Mouse (Mus musculus): Measurements from ENCODE around the gene Dst. TPM values are rescaled to one million over a fixed set of nuclear protein-coding genes. Genes with fewer than 3 reads are reported as not detected.
A peak's percentile ranks its signal among the peaks of the same experiment; 100 is the strongest.

Gene Dst
- polyA plus RNA-seq (2015; fragmentation: Nextera tagmentation; extraction: Ambion mirVana), result 23.7 and 24.4 TPM in 2 replicates

- Histone ChIP-seq H3K9ac (peak within 1 kb of the TSS; percentile 60), H3K4me2 (peak within 1 kb of the TSS; percentile 95), H3K4me1 (peaks cover 17% of the 10 kb centered on the region), H3K36me3 (no peaks in the 10 kb centered on the region), H3K4me3 (peak within 1 kb of the TSS; percentile 65), H3K27me3 (peaks cover 38% of the 10 kb centered on the region), H3K9me3 (no peaks in the 10 kb centered on the region), H3K27ac (no peak within 1 kb of the TSS)
- whole genome bisulfite sequencing, result 3% methylated on average over 43 of the region's 44 CpGs
- ATAC-seq (ENCODE audit: insufficient number of reproducible peaks, low FRiP score, low TSS enrichment, low read depth), result no peak; the same call in 1 of the 2 replicates
Observed at GRCm38 (mm10) chr1:33908191-33908962, at the start of gene Dst. TSS of gene Dst (plus strand) at chr1:33908225.

DNA sequence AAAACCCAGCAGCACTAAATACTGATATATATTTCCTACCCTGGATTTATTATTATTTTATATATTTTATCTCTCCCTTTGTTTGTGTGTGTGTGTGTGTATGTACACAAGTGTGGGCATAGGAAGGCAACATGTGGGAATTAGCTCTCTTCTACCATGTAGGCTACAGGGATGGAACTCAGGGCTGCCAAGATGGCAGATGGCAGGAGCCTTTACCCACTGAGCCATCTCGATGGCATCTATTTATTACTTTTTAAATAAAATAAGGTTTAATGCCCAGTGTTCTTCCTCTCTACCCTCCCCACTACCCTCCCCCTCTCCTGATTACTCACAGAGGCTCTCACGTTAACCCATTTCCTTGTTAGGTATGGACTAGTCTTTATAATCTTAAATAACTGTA is 39.0 kb upstream of the Dst start:
- 81% methylated on average over 2 of the region's 2 CpGs for WGBS
- H3K27ac ChIP-seq, result no peak overlapping the region
- H3K4me3 ChIP-seq, result no peak overlapping the region
- H3K9ac ChIP-seq, result no peak overlapping the region
- no peaks in the 10 kb centered on the region for H3K9me3 ChIP-seq
- no peak for ATAC-seq (ENCODE audit: insufficient number of reproducible peaks, low FRiP score, low TSS enrichment, low read depth)
- H3K4me2 ChIP-seq, result no peak overlapping the region
- no peaks in the 10 kb centered on the region for H3K27me3 ChIP-seq
- H3K4me1 ChIP-seq, result no peaks in the 10 kb centered on the region
- H3K36me3 ChIP-seq, result no peaks in the 10 kb centered on the region

DNA sequence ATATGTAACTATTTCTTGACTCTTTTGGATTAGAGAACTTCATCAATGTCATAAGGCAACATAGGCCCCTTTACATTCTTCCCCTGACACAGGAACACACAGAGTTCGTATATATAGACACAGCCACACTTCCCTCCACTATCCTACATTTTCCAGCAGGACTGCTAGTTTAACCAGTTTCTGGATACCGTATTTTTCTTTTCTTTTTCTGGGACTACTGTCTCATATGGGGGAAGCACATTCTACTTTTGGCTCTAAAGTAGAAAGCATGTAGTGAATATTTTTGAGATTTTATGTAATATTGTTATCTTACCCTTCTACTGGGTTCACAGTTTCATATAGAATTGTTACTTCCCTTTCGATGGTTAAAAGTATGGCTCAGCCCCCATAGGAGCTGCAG is 38.6 kb upstream of the Dst start:
- H3K4me3 ChIP-seq, result no peak overlapping the region
- no peaks in the 10 kb centered on the region for H3K27me3 ChIP-seq
- H3K4me1 ChIP-seq, result no peaks in the 10 kb centered on the region
- no peak overlapping the region for H3K9ac ChIP-seq
- no peak for ATAC-seq (ENCODE audit: insufficient number of reproducible peaks, low FRiP score, low TSS enrichment, low read depth)
- H3K4me2 ChIP-seq, result no peak overlapping the region
- WGBS, result 90% methylated on average over 3 of the region's 3 CpGs
- H3K27ac ChIP-seq, result no peak overlapping the region
- no peaks in the 10 kb centered on the region for H3K9me3 ChIP-seq
- H3K36me3 ChIP-seq, result no peaks in the 10 kb centered on the region

DNA sequence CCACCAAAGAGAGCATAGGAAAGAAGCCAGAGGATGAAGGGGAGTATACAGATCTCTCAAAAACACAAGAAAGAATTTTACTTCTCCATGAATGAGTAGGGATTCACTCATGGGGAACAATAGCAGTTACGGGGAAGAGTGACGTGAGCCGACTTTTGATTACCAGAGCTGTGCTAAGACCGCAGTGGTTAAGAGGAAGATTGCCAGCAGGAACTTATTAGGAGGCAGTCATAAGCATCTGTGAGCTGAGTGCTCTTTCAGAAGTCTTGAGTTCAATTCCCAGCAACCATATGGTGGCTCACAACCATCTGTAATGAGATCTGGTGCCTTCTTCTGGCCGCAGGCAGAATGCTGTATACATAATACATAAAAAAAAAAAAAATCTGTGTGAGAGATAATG is 34.5 kb upstream of the Dst start:
- WGBS, result 84% methylated on average over 5 of the region's 5 CpGs
- no peak for ATAC-seq (ENCODE audit: insufficient number of reproducible peaks, low FRiP score, low TSS enrichment, low read depth)

GRCm38 (mm10) chr1:33875691-33876090 is 32.3 kb upstream of the Dst start:
- H3K4me1 ChIP-seq, result no peaks in the 10 kb centered on the region
- H3K27ac ChIP-seq, result no peak overlapping the region
- no peaks in the 10 kb centered on the region for H3K9me3 ChIP-seq
- no peak overlapping the region for H3K9ac ChIP-seq
- H3K36me3 ChIP-seq, result no peaks in the 10 kb centered on the region
- no peak for ATAC-seq (ENCODE audit: insufficient number of reproducible peaks, low FRiP score, low TSS enrichment, low read depth)
- 45% methylated on average over 6 of the region's 6 CpGs for WGBS
- no peak overlapping the region for H3K4me3 ChIP-seq
- no peak overlapping the region for H3K4me2 ChIP-seq
- H3K27me3 ChIP-seq, result no peaks in the 10 kb centered on the region

More for the DNA sequence above, 34.5 kb upstream of the Dst start:
- no peak overlapping the region for H3K9ac ChIP-seq
- no peak overlapping the region for H3K4me2 ChIP-seq
- no peaks in the 10 kb centered on the region for H3K4me1 ChIP-seq
- H3K9me3 ChIP-seq, result no peaks in the 10 kb centered on the region
- no peaks in the 10 kb centered on the region for H3K27me3 ChIP-seq
- H3K36me3 ChIP-seq, result no peaks in the 10 kb centered on the region
- H3K4me3 ChIP-seq, result no peak overlapping the region
- no peak overlapping the region for H3K27ac ChIP-seq

GRCm38 (mm10) chr1:33876416-33876815 is 31.6 kb upstream of the Dst start:
- no peaks in the 10 kb centered on the region for H3K27me3 ChIP-seq
- no peak for ATAC-seq (ENCODE audit: insufficient number of reproducible peaks, low FRiP score, low TSS enrichment, low read depth)
- no peak overlapping the region for H3K4me2 ChIP-seq
- no peaks in the 10 kb centered on the region for H3K9me3 ChIP-seq
- no peak overlapping the region for H3K9ac ChIP-seq
- 72% methylated on average over 3 of the region's 3 CpGs for WGBS
- no peaks in the 10 kb centered on the region for H3K4me1 ChIP-seq
- H3K27ac ChIP-seq, result no peak overlapping the region
- no peak overlapping the region for H3K4me3 ChIP-seq
- H3K36me3 ChIP-seq, result no peaks in the 10 kb centered on the region

- no peak overlapping the region for H3K4me3 ChIP-seq
- WGBS, result 83% methylated on average over 7 of the region's 7 CpGs
- ATAC-seq (ENCODE audit: insufficient number of reproducible peaks, low FRiP score, low TSS enrichment, low read depth), result no peak
Observed at GRCm38 (mm10) chr1:33878170-33878569, 29.9 kb upstream of the Dst start.

DNA sequence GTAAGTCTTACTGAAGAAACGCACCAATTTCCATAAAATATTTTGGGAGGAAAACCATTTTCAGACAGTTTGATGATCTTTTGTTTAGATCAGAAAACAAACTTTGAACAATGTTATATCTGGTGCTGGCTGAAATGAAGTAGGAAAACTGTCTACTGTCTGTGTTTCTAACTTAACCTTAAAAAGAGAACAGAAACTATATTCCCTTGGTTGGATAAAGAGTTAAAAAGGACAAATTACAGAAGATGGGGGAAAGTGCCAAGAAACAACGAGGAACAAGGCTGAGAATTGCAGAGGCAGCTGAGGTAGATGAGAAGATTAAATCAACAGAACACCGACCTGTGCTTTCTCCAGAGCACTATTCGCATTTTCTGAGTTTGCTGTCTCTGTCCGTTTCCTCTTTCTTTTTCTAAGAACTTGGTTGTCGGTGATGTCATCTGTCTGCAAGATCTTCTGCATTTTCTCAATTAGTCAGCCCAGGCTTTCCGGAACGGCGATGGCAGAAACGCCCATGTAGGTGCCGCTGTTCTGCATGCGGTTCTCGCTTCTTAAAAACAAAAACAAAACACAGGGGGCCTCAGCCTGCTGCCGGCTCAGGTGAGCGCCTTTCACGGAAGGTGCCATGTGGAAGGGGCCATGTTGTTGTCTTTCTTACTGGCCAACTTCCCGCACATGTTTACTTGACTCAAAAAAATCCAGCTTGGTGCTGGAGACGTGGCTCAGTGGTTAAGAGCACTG is 24.8 kb upstream of the Dst start:
- WGBS, result 15% methylated on average over 18 of the region's 18 CpGs
- Histone ChIP-seq H3K9me3 (no peaks in the 10 kb centered on the region), H3K4me2 (peak overlapping the region; percentile 41), H3K9ac (no peak overlapping the region), H3K4me3 (peak overlapping the region; percentile 22), H3K27me3 (no peaks in the 10 kb centered on the region), H3K27ac (no peak overlapping the region), H3K4me1 (no peaks in the 10 kb centered on the region), H3K36me3 (no peaks in the 10 kb centered on the region)
- ATAC-seq (ENCODE audit: insufficient number of reproducible peaks, low FRiP score, low TSS enrichment, low read depth), result no peak

More at GRCm38 (mm10) chr1:33878170-33878569, 29.9 kb upstream of the Dst start:
- no peaks in the 10 kb centered on the region for H3K4me1 ChIP-seq
- H3K27me3 ChIP-seq, result no peaks in the 10 kb centered on the region
- no peak overlapping the region for H3K27ac ChIP-seq
- no peak overlapping the region for H3K4me2 ChIP-seq
- no peaks in the 10 kb centered on the region for H3K36me3 ChIP-seq
- no peaks in the 10 kb centered on the region for H3K9me3 ChIP-seq
- no peak overlapping the region for H3K9ac ChIP-seq

DNA sequence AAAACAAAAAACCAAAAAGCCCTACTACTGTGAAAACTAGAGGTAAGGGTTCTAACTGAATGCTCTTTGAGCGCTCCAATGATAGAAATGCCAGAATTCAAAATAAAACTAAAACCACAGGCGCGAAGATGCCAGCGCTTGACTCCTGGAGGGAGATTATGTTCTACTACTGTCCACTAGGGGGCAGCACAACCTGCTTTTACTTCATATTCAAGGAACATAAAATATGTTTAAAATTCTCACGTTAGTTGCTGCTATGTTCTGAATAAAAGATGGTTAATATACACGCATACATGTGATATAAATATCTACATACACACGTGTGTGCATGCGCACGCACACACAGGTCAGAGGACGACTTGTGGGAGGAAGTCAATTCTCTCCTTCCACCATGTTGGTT is 15.2 kb upstream of the Dst start:
- H3K27ac ChIP-seq, result no peak overlapping the region
- no peak overlapping the region for H3K4me3 ChIP-seq
- WGBS, result 68% methylated on average over 10 of the region's 10 CpGs
- H3K36me3 ChIP-seq, result no peaks in the 10 kb centered on the region
- no peak overlapping the region for H3K9ac ChIP-seq
- no peaks in the 10 kb centered on the region for H3K9me3 ChIP-seq
- H3K4me1 ChIP-seq, result no peaks in the 10 kb centered on the region
- H3K4me2 ChIP-seq, result no peak overlapping the region
- ATAC-seq (ENCODE audit: insufficient number of reproducible peaks, low FRiP score, low TSS enrichment, low read depth), result no peak
- H3K27me3 ChIP-seq, result no peaks in the 10 kb centered on the region

DNA sequence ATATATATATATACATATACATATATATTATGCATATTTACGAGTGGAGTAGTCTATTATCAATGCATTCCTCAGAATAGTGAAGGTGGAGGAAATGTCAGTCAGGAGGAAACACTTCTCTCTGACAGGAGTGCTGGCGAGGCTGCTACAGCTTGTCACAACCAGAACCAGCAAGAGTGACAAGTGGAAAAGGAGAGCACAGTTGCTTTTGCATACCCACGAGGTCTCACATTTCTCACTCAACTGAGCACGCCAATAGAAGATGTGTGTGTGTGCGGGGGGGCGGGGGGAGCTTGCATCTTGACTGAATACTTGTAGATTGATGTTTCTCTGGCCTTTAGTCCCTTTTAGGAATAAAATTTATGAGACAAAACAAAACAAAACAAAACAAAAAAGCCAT is 11.9 kb upstream of the Dst start:
- H3K4me2 ChIP-seq, result no peak overlapping the region
- H3K9me3 ChIP-seq, result no peaks in the 10 kb centered on the region
- no peaks in the 10 kb centered on the region for H3K36me3 ChIP-seq
- H3K4me1 ChIP-seq, result 0 out of 2 replicates have a peak, but pooled peaks cover 2% of the 10 kb centered on the region
- no peak overlapping the region for H3K27ac ChIP-seq
- no peak overlapping the region for H3K4me3 ChIP-seq
- H3K9ac ChIP-seq, result no peak overlapping the region
- WGBS, result 59% methylated on average over 6 of the region's 6 CpGs
- no peak for ATAC-seq (ENCODE audit: insufficient number of reproducible peaks, low FRiP score, low TSS enrichment, low read depth)
- no peaks in the 10 kb centered on the region for H3K27me3 ChIP-seq

GRCm38 (mm10) chr1:33896666-33897065 is 11.4 kb upstream of the Dst start:
- Histone ChIP-seq H3K4me2 (no peak overlapping the region), H3K4me1 (0 out of 2 replicates have a peak, but pooled peaks cover 2% of the 10 kb centered on the region), H3K4me3 (no peak overlapping the region), H3K36me3 (no peaks in the 10 kb centered on the region), H3K27me3 (no peaks in the 10 kb centered on the region), H3K27ac (no peak overlapping the region), H3K9me3 (no peaks in the 10 kb centered on the region), H3K9ac (no peak overlapping the region)
- WGBS, result 77% methylated on average over 4 of the region's 4 CpGs
- ATAC-seq (ENCODE audit: insufficient number of reproducible peaks, low FRiP score, low TSS enrichment, low read depth), result no peak

DNA sequence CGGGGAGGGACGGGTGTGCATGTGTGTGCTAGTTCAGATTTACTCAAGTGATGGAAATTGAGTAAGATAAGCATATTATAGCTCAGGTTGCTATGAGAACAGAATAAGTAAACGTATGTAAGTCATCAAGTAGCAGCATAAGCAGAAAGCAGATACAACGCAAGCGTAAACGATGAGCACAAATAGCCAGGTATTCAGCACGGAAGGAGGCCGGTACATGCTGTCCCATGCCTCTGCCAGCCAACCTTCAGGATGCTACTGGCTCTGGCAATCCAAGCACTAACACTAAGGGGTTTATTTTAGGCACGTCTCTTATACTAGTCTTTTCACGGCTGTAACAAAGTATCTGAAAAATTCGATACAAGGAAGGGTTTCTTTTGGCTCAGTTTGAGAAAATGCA is 10.6 kb upstream of the Dst start:
- ATAC-seq (ENCODE audit: insufficient number of reproducible peaks, low FRiP score, low TSS enrichment, low read depth), result no peak
- no peaks in the 10 kb centered on the region for H3K36me3 ChIP-seq
- no peak overlapping the region for H3K9ac ChIP-seq
- H3K27me3 ChIP-seq, result no peaks in the 10 kb centered on the region
- WGBS, result 85% methylated on average over 11 of the region's 11 CpGs
- H3K9me3 ChIP-seq, result no peaks in the 10 kb centered on the region
- H3K4me1 ChIP-seq, result 0 out of 2 replicates have a peak, but pooled peaks cover 2% of the 10 kb centered on the region
- H3K4me3 ChIP-seq, result no peak overlapping the region
- no peak overlapping the region for H3K4me2 ChIP-seq
- H3K27ac ChIP-seq, result no peak overlapping the region
